Mouse (Mus musculus): Measurements from ENCODE around the gene Rab15. TPM values are rescaled to one million over a fixed set of nuclear protein-coding genes. Genes with fewer than 3 reads are reported as not detected.

Rab15 gene
- polyA plus RNA-seq, 1 experiment from 2014 or later = 14.2 TPM

DNA sequence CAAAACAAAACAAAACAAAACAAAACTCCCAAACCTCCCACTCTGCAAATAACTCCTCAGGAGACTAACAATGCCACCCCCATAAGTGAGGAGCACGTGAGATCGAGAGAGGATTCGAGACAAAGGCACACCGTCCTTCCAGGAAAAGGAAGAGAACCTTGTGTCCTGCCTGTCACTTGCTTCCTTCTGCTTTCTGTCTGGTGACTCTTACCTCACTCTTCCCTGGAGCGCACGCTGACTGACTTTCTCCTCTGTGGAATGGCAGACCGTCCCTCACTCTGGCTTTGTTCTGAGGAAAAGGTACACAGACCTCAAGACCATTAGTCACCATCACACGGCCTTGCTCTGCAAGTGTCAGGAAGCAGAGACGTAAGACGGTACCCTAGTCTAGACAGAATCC, 9.2 kb downstream of the Rab15 start:
- peaks cover 4% of the 10 kb centered on the region; the same call in 1 of the 2 replicates for H3K4me1 ChIP-seq (ENCODE audit: control insufficient read depth, insufficient read depth, low read length)
- no peak overlapping the region for H3K9ac ChIP-seq (ENCODE audit: low read length)
- H3K27me3 ChIP-seq (ENCODE audit: control insufficient read depth, insufficient read depth, low read length) = no peaks in the 10 kb centered on the region
- DNase-seq (ENCODE audit: low spot score) (no peak), ATAC-seq (ENCODE audit: insufficient read depth, low FRiP score, low TSS enrichment) (no peak)
- 80% methylated on average over 10 of the region's 10 CpGs for WGBS
- no peak overlapping the region for H3K27ac ChIP-seq (ENCODE audit: low read depth, low read length)
- no peak overlapping the region for H3K4me2 ChIP-seq (ENCODE audit: low read depth)
- no peak overlapping the region for H3K4me3 ChIP-seq (ENCODE audit: low read depth, low read length)
- H3K9me3 ChIP-seq (ENCODE audit: control insufficient read depth, low read length) = no peaks in the 10 kb centered on the region
- H3K36me3 ChIP-seq (ENCODE audit: control insufficient read depth, insufficient read depth, low read length) = no peaks in the 10 kb centered on the region

DNA sequence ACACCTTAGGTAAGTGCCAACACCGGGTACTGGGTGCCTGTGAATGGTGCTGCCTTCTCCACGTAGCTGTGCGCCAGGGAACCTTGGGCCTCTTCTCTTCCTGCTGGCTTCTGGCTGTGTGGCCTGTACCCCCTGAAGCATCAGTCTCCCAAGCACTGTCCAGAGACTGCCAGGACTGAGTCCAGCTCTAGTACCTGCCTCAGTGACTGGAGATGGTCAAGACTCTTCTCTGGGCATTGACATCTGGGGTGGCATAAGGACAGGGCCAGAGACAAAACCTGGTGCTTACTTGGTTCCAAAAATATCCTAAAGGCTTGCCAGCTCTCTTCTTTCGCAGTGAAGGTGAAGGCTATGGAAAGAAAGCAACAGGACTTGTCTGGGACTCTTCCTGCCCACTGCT, 11.7 kb downstream of the Rab15 start:
- Histone ChIP-seq H3K27me3 (ENCODE audit: control insufficient read depth, insufficient read depth, low read length) (no peaks in the 10 kb centered on the region), H3K4me2 (ENCODE audit: low read depth) (no peak overlapping the region), H3K36me3 (ENCODE audit: control insufficient read depth, insufficient read depth, low read length) (no peaks in the 10 kb centered on the region), H3K27ac (ENCODE audit: low read depth, low read length) (no peak overlapping the region), H3K9ac (ENCODE audit: low read length) (no peak overlapping the region), H3K4me3 (ENCODE audit: low read depth, low read length) (no peak overlapping the region), H3K4me1 (ENCODE audit: control insufficient read depth, insufficient read depth, low read length) (no peaks in the 10 kb centered on the region), H3K9me3 (ENCODE audit: control insufficient read depth, low read length) (no peaks in the 10 kb centered on the region)
- WGBS = 94% methylated on average over 4 of the region's 4 CpGs
- no peak for DNase-seq (ENCODE audit: low spot score)
- no peak for ATAC-seq (ENCODE audit: insufficient read depth, low FRiP score, low TSS enrichment)

DNA sequence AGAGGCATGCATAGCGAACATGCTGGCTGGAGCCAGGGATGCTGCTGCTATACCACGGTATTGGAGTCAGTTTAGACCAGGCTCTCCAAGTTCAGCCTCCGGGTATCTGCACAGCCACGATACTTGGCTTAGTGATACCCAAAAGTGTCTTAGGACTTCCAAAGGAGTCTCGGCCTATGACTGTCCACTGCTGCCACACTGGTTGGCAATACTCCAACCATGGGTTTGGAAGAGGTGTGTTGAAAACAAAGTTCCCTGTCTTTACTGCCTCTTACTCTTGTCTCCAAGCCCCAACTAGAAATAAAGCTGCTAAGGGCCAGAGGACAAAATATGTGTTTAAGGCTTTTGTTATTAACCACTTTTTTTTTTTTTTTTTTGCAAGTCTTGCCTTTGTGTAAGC, 12.2 kb downstream of the Rab15 start:
- Histone ChIP-seq H3K4me2 (ENCODE audit: low read depth) (no peak overlapping the region), H3K9me3 (ENCODE audit: control insufficient read depth, low read length) (no peaks in the 10 kb centered on the region), H3K27ac (ENCODE audit: low read depth, low read length) (no peak overlapping the region), H3K27me3 (ENCODE audit: control insufficient read depth, insufficient read depth, low read length) (no peaks in the 10 kb centered on the region), H3K9ac (ENCODE audit: low read length) (no peak overlapping the region), H3K36me3 (ENCODE audit: control insufficient read depth, insufficient read depth, low read length) (no peaks in the 10 kb centered on the region), H3K4me1 (ENCODE audit: control insufficient read depth, insufficient read depth, low read length) (no peaks in the 10 kb centered on the region), H3K4me3 (ENCODE audit: low read depth, low read length) (no peak overlapping the region)
- 88% methylated on average over 5 of the region's 5 CpGs for WGBS
- DNase-seq (ENCODE audit: low spot score) = no peak
- ATAC-seq (ENCODE audit: insufficient read depth, low FRiP score, low TSS enrichment) = no peak

DNA sequence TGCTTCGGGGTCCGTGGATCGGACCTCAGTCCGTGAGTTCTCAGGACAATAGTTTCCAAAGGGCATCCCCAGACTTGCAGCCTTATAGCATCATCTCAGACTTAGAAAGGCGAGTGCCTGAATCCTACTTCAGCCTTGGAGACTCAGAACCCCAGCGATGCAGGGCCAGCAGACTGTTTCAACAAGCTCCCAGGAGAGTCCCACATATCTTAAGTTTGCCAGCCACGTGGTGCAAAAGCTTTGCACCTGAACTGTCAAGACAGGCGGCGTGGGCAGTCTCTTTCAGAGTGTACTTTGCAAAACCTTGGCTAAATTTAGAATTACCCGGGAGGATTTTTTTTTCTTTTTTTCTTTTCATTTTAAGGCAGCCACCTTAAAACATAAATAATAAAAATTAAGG, 14.9 kb downstream of the Rab15 start:
- Histone ChIP-seq H3K4me2 (ENCODE audit: low read depth) (no peak overlapping the region), H3K9ac (ENCODE audit: low read length) (no peak overlapping the region), H3K27ac (ENCODE audit: low read depth, low read length) (no peak overlapping the region), H3K4me3 (ENCODE audit: low read depth, low read length) (no peak overlapping the region), H3K36me3 (ENCODE audit: control insufficient read depth, insufficient read depth, low read length) (no peaks in the 10 kb centered on the region), H3K9me3 (ENCODE audit: control insufficient read depth, low read length) (no peaks in the 10 kb centered on the region), H3K27me3 (ENCODE audit: control insufficient read depth, insufficient read depth, low read length) (no peaks in the 10 kb centered on the region), H3K4me1 (ENCODE audit: control insufficient read depth, insufficient read depth, low read length) (no peaks in the 10 kb centered on the region)
- ATAC-seq (ENCODE audit: insufficient read depth, low FRiP score, low TSS enrichment) = no peak
- no peak for DNase-seq (ENCODE audit: low spot score)
- WGBS = 89% methylated on average over 10 of the region's 10 CpGs

DNA sequence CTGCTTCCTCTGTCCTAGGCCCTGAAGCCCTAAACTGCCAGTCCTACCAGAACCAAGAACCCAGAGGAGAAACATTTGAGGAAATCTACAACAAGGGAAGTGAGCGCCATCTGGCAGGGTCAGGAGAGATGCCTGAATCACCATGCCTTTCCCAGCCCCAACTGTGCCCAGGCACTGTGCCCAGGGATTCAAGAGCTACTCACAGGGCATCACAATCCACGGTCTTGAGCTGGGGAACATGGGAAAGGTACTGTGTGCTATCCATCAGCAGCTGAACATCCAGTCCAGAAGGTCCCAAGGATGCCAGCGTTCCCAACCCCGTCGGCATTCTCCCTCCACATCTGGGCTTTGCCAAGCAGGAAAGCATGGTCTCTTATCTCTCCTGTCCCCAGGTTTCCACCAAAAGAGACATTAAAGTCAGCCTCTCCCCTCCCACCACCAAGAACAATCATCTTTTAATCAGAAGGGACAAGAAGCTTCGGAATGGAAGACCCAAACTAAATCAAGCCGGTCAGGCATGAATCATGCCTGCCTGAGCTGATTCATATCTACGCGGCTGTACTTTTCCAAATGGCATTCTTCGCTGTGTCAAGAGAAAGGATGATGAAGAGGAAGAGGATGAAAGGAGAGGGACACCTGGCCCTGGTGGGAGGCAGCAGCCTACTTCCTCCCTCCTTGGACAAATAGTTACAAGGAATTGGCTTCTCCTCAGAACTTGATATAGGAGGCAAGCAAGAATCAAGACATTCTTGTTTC, 17.5 kb downstream of the Rab15 start:
- H3K36me3 ChIP-seq (ENCODE audit: control insufficient read depth, insufficient read depth, low read length) = no peaks in the 10 kb centered on the region
- 93% methylated on average over 10 of the region's 10 CpGs for WGBS
- H3K27me3 ChIP-seq (ENCODE audit: control insufficient read depth, insufficient read depth, low read length) = no peaks in the 10 kb centered on the region
- DNase-seq (ENCODE audit: low spot score) (no peak), ATAC-seq (ENCODE audit: insufficient read depth, low FRiP score, low TSS enrichment) (no peak)
- H3K4me3 ChIP-seq (ENCODE audit: low read depth, low read length) = no peak overlapping the region
- H3K9me3 ChIP-seq (ENCODE audit: control insufficient read depth, low read length) = no peaks in the 10 kb centered on the region
- H3K27ac ChIP-seq (ENCODE audit: low read depth, low read length) = no peak overlapping the region
- H3K4me1 ChIP-seq (ENCODE audit: control insufficient read depth, insufficient read depth, low read length) = no peaks in the 10 kb centered on the region
- H3K4me2 ChIP-seq (ENCODE audit: low read depth) = no peak overlapping the region
- H3K9ac ChIP-seq (ENCODE audit: low read length) = no peak overlapping the region

DNA sequence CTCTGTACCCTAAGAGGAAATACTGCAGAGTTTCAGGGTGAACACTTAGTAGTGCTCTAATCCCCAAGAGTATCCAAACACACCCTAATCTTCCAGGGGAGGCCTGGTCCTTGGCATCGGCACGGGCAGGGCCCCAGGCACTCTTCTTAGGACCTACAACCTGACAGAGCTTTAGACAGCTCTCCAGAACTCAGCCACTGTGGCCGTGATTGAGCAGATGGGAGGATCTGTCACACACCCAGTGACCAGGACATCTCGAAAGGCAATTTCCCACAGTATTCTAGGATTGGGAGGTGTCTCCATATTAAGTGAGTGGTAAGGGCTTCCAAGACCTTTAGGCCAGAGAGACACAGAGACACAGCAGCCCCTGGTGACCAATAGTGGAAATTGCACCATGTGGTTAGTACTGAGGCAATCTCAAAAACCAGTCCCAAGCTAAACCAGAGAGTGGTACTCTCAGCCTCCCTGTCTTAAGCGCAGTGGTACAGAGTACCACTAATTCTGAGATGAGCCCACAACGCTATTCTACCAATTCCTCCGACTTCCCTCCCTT, 18.9 kb downstream of the Rab15 start:
- Histone ChIP-seq H3K27ac (ENCODE audit: low read depth, low read length) (no peak overlapping the region), H3K36me3 (ENCODE audit: control insufficient read depth, insufficient read depth, low read length) (no peaks in the 10 kb centered on the region), H3K4me1 (ENCODE audit: control insufficient read depth, insufficient read depth, low read length) (no peaks in the 10 kb centered on the region), H3K4me2 (ENCODE audit: low read depth) (no peak overlapping the region), H3K9ac (ENCODE audit: low read length) (no peak overlapping the region), H3K9me3 (ENCODE audit: control insufficient read depth, low read length) (no peaks in the 10 kb centered on the region), H3K4me3 (ENCODE audit: low read depth, low read length) (no peak overlapping the region), H3K27me3 (ENCODE audit: control insufficient read depth, insufficient read depth, low read length) (no peaks in the 10 kb centered on the region)
- ATAC-seq (ENCODE audit: insufficient read depth, low FRiP score, low TSS enrichment) = no peak; the same call in 1 of the 2 replicates
- DNase-seq (ENCODE audit: low spot score) = peak; percentile 59
- 57% methylated on average over 7 of the region's 7 CpGs for WGBS

DNA sequence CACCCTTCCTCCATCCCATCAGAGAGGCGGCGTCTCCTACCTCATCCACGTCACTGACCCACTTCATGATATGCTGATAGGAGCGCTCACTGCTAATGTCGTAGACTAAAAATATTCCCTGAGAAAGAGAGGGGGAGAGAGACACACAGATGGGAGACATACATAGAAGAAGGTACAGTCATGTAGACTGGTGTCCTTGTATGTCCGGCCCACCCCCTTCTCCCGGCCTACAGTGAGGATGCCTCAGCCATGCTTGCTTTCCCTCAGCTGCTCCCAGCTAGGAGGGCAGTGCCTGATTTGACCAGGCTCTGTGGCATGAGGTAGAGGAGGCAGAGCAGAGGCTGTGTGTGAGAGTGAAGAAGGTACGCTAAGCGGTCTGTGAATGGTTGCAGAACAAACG, 19.7 kb downstream of the Rab15 start:
- ATAC-seq (ENCODE audit: insufficient read depth, low FRiP score, low TSS enrichment) = no peak
- DNase-seq (ENCODE audit: low spot score) = no peak
- 89% methylated on average over 10 of the region's 10 CpGs for WGBS
- no peak overlapping the region for H3K4me2 ChIP-seq (ENCODE audit: low read depth)
- H3K27me3 ChIP-seq (ENCODE audit: control insufficient read depth, insufficient read depth, low read length) = no peaks in the 10 kb centered on the region
- no peak overlapping the region for H3K4me3 ChIP-seq (ENCODE audit: low read depth, low read length)
- H3K27ac ChIP-seq (ENCODE audit: low read depth, low read length) = no peak overlapping the region
- no peak overlapping the region for H3K9ac ChIP-seq (ENCODE audit: low read length)
- H3K4me1 ChIP-seq (ENCODE audit: control insufficient read depth, insufficient read depth, low read length) = no peaks in the 10 kb centered on the region
- H3K9me3 ChIP-seq (ENCODE audit: control insufficient read depth, low read length) = no peaks in the 10 kb centered on the region
- no peaks in the 10 kb centered on the region for H3K36me3 ChIP-seq (ENCODE audit: control insufficient read depth, insufficient read depth, low read length)

DNA sequence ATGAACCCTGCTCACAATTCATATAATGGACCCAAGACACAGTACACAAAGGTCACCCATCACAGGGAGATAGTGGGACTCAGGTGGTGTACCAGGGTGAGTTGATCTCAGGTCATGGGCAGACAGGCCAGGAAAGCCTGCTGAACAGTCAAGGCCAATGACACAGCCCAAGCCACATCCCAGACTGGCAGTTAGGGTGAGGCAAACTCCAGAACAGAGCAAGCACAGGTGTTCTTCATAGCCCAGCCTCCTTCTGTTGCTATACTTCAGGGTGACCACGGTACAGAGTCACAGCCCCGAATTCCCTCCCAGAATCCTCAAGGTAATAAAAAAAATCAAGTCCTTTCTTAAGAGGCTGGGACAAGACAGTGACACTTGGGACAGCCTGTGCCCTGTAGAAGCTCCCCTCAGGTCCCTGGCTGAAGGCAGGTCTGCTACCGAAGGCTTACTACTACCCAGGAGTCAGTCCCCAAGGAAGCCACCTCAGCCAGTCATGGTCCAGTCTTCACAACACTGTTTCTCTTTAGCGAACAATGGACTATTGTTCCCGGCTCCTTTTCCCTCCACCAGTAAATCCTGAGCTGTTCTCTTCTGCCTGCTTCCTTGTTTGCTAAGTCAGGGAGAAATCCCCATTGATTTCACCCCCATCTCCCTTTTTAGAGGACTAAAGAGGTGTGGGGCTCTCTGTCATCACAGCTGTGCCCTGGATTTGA, 24.5 kb downstream of the Rab15 start:
- H3K27ac ChIP-seq (ENCODE audit: low read depth, low read length) = no peak overlapping the region

More for the DNA sequence above, 24.5 kb downstream of the Rab15 start:
- ATAC-seq (ENCODE audit: insufficient read depth, low FRiP score, low TSS enrichment) (no peak), DNase-seq (ENCODE audit: low spot score) (no peak)
- Histone ChIP-seq H3K27me3 (ENCODE audit: control insufficient read depth, insufficient read depth, low read length) (no peaks in the 10 kb centered on the region), H3K9ac (ENCODE audit: low read length) (no peak overlapping the region), H3K4me2 (ENCODE audit: low read depth) (no peak overlapping the region), H3K9me3 (ENCODE audit: control insufficient read depth, low read length) (no peaks in the 10 kb centered on the region), H3K36me3 (ENCODE audit: control insufficient read depth, insufficient read depth, low read length) (no peaks in the 10 kb centered on the region), H3K4me3 (ENCODE audit: low read depth, low read length) (no peak overlapping the region), H3K4me1 (ENCODE audit: control insufficient read depth, insufficient read depth, low read length) (no peaks in the 10 kb centered on the region)
- 67% methylated on average over 5 of the region's 5 CpGs for WGBS
